Mouse (Mus musculus) cortical plate, adult 2 months (tissue): ENCODE results near the gene Cxcr1. TPM values are rescaled to one million over a fixed set of nuclear protein-coding genes. Genes with fewer than 3 reads are reported as not detected.

Experiments
- H3K27ac ChIP-seq: fragments of 200-500 bp; 2 replicates; pipeline ENCODE4 v1.5.1; 2012; ENCODE audit warnings: low read length, control low read depth, inconsistent platforms; ENCODE audit not compliant: insufficient read depth
- H3K4me1 ChIP-seq: fragments of 200-500 bp; 2 replicates; pipeline ENCODE4 v1.6.1; 2011; ENCODE audit warnings: low read length; ENCODE audit not compliant: control insufficient read depth, insufficient read depth
- H3K4me3 ChIP-seq: fragments of 200-500 bp; 2 replicates; pipeline ENCODE4 v1.5.1; 2011; ENCODE audit warnings: mild to moderate bottlenecking, low read length, control low read depth; ENCODE audit not compliant: insufficient read depth
- CTCF ChIP-seq: fragments of 200-500 bp; IDR thresholded peaks from 2 replicates; pipeline ENCODE4 v1.5.1; 2011; ENCODE audit warnings: mild to moderate bottlenecking, control low read depth, low read length; ENCODE audit not compliant: insufficient read depth; ENCODE audit errors: extremely low read depth
- POLR2A ChIP-seq: fragments of 200-500 bp; IDR thresholded peaks from 2 replicates; pipeline ENCODE4 v1.6.1; 2011; ENCODE audit warnings: mild to moderate bottlenecking, low read length, control low read depth; ENCODE audit not compliant: insufficient read depth; ENCODE audit errors: extremely low read depth
- polyA plus RNA-seq: library from polyadenylated mRNA; depleted of rRNA; stranded (reverse); fragments of >200 nt; gene quantifications from 2 replicates; pipeline ENCODE4 v1.2.3, GENCODE M21; 2012

Cxcr1 gene
- polyA plus RNA-seq, 1 experiment, result not detected

DNA sequence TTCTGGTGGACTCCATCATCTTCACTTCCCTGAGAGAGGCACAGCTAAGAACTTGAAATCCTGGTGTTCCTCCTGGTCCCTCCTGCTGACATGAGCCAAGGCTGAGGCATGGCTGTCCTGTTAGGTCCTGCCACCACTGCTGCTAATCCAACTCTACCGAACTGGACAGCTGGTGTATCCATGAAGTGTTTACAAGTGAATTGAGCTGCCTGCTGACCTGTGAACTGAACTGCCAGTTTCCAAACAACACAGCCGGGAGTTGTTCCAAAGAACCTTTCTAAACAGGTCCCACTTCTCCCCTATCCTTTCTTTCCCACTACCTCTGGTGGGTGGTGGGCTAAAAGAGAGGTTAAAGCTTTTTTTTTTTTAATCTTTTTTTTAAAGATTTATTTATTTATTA, 35.5 kb upstream of the Cxcr1 start:
- H3K4me1 ChIP-seq, result peaks cover 2% of the 10 kb centered on the region
- no peak overlapping the region for H3K27ac ChIP-seq
- no peak overlapping the region for H3K4me3 ChIP-seq
- TF ChIP-seq POLR2A, result no peak
- TF ChIP-seq CTCF, result no peak

DNA sequence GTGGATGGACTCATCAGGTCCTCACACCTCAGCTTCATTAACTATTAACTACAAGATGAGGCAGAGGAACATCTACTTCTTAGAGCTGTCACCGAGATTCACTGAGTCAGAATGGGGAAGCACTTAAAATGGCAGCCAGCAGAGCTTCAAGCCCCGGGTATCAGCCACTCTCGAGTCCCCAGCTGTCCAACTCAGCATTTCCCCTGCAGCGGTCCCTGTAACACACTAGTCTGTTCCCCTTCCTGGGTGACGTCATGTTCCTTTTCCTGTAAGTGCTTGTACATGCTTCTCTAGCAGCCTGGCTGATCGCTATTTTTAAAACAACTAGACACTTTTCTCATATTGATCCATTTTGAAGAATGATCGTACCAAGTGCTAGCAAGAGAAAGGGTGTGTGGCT, 32.9 kb upstream of the Cxcr1 start:
- TF ChIP-seq CTCF (no peak), POLR2A (no peak)
- peaks cover 2% of the 10 kb centered on the region for H3K4me1 ChIP-seq
- H3K4me3 ChIP-seq, result no peak overlapping the region
- no peak overlapping the region for H3K27ac ChIP-seq

DNA sequence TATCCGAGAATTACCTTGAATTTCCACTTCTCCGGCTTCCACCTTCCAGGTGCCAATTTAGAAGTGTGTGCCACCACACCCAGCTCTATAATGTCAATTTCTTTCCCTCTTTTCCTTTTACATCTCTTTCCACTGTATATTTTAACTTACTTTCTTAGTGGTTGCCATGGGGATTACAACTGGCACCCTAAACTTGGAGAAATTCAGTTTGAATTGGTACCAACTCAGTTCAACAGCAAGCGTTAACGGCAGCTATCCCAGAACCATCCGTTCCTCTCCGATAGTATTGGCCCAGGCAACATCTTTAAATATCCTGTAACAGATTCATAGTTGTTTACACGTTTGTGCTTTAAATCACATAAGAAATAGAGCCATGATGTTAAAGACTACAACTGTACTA, 25.5 kb upstream of the Cxcr1 start:
- TF ChIP-seq POLR2A (no peak), CTCF (no peak)
- no peak overlapping the region for H3K27ac ChIP-seq
- H3K4me3 ChIP-seq, result no peak overlapping the region

DNA sequence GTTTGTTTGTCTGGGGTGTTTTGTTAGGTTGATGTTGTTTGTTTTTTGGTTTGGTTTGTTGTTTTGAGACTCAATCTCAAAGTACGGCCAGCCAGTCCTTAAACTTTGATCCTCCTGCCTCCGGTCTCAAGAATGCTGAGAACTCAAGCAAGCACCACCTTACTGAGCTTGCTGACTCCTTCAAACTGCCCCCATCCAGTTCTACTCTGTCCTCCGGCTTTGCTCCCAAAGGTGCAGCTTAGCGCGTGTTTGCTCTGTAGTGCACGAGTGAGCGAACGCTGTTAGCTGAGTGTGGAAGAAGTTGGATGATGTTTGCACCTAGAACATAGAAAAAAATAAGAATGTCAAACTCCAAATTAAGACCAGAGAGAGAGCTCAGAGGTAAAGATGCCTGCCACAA, 14.5 kb upstream of the Cxcr1 start:
- peaks cover 3% of the 10 kb centered on the region; the same call in 1 of the 2 replicates for H3K4me1 ChIP-seq
- H3K4me3 ChIP-seq, result no peak overlapping the region
- H3K27ac ChIP-seq, result no peak overlapping the region
- no peak for TF ChIP-seq POLR2A
- no peak for TF ChIP-seq CTCF

More for the DNA sequence above, 25.5 kb upstream of the Cxcr1 start:
- no peaks in the 10 kb centered on the region for H3K4me1 ChIP-seq

DNA sequence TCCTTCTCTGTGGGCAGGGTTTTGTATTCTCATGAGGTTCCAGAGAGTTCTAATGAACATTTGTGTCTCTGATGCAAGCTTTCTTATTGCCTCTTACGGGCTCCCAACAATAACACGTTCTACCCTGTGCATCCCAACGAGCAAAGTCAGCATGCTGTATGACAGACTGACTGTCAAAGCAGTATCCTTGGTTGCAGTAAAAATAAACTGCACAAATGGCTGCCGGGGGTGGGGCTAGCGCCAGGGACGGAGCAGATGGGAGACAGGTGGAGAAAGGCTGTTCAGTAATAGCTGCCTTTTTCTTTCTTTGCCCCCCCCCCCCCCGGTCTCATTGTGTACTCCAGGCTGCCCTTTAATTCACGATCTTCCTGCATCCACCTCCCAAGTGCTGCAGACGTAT, 13.5 kb upstream of the Cxcr1 start:
- Histone ChIP-seq H3K27ac (no peak overlapping the region), H3K4me1 (peaks cover 3% of the 10 kb centered on the region; the same call in 1 of the 2 replicates)

DNA sequence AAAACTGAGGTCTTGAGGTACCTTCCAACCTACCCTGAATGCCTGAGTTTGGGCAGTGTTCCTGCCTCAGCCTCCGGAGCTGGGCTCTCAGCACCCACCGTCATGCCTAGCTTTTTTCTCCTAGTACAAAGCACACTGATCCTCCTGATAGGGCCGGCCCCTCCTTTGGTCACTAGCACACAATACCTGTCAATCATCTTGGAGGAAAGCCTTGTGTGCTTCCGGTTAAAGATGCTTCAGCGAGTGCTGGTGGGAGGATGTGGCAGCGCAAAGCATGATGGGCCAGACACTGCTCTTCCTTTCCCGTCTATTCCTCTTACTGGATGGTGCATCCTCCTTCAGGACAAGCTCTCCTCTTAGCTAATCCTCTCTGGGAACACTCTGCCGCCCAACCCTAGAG, 12.2 kb upstream of the Cxcr1 start:
- H3K4me1 ChIP-seq, result peaks cover 3% of the 10 kb centered on the region; the same call in 1 of the 2 replicates
- no peak for TF ChIP-seq POLR2A
- TF ChIP-seq CTCF, result no peak
- no peak overlapping the region for H3K4me3 ChIP-seq
- no peak overlapping the region for H3K27ac ChIP-seq

More for the DNA sequence above, 13.5 kb upstream of the Cxcr1 start:
- TF ChIP-seq CTCF (no peak), POLR2A (no peak)
- H3K4me3 ChIP-seq, result no peak overlapping the region

DNA sequence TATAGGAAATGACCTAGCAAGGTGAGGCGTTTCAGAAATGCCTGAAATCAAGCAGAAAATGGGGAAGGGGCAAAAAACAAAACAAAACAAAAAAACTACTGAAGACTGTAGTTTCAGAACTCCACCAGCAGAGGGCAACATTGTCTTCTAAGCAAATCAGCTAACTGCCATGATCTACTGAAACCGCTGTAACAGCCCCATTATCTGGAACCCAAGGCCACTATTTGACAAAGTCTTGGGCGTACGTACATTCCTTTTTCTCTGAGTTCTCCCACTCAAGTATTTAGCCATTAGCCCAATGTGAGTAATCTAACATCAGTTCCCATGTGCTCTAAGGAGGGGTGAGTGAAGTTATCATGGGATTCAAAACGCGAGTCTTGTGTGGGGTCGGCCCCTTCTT, 11.4 kb upstream of the Cxcr1 start:
- TF ChIP-seq POLR2A (no peak), CTCF (peak; percentile 54)
- Histone ChIP-seq H3K4me3 (no peak overlapping the region), H3K4me1 (peaks cover 3% of the 10 kb centered on the region; the same call in 1 of the 2 replicates), H3K27ac (no peak overlapping the region)

DNA sequence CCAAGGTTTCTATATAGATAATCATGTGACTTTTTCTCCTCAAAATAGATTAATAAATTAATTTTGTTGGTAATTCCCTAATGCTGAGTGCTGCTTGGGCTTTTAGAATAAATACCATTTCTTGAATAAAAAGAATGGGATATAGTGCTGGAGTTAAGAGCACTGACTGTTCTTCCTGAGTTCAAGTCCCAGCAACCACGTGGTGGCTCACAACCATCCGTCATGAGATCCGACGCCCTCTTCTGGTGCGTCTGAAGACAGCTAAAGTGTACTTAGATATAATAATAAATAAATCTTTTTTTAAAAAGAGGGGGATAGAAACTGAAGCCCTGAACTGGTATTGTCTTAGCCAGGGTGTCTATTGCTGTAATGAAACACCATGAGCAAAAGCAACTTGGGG, 9.0 kb upstream of the Cxcr1 start:
- no peak for TF ChIP-seq CTCF
- TF ChIP-seq POLR2A, result no peak
- Histone ChIP-seq H3K4me3 (no peak overlapping the region), H3K4me1 (peaks cover 3% of the 10 kb centered on the region; the same call in 1 of the 2 replicates), H3K27ac (no peak overlapping the region)

DNA sequence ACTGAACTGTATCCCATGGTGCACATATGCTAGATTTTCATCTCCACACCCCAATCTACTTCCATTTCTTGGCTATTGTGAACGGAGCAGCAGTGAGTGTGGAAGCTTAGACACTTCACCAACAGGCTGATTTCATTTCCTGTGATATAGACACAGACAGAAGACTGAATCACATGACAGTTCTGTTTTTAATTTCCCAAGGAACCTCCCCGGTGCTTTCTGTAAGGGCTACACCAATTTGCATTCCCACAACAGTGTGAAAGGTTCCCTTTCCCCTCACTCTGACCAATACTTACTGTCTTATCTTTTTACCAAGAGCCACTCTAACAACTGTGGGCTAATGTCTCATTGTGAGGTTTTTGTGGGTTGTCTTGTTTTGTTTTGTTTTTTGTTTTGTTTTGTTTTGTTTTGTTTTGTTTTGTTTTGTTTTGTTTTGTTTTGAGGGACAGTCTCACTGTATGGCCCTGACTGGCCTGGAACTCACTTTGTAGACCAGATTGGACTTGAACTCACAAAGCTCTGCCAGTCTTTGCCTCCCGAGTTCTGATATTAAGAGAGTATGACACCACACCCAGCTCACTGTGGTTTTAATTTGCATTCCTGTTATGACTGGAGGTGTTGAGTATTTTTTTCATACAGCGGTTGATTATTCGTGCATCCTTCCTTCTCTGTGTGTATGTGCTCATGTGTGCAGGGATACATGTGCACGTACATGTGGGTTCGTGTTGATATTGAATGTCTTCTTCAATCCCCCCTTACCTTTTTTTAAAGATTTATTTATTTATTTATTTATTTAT, 6.8 kb upstream of the Cxcr1 start:
- Histone ChIP-seq H3K4me1 (peaks cover 3% of the 10 kb centered on the region; the same call in 1 of the 2 replicates), H3K27ac (no peak overlapping the region), H3K4me3 (no peak overlapping the region)
- TF ChIP-seq CTCF, result no peak
- TF ChIP-seq POLR2A, result no peak

DNA sequence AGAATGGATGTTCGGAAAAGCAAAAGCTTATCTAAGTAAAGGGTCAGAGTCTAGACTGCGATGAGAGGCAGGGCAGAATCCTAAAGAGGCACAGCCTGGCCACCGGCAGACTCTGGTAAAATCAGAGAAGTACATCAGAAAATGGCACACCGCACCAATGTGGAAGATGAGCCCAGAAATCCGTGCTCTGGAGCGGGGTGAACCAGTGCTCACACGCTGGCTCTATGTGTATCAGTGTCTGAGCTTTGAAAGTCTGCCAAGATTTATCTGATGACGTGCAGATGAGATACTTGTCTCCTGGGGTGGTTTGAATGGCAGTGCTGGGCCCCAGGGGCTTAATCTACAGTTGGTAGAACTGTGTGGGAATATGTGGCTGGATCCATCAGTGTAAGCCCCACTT, 4.6 kb upstream of the Cxcr1 start:
- H3K4me1 ChIP-seq, result peaks cover 3% of the 10 kb centered on the region; the same call in 1 of the 2 replicates
- no peak overlapping the region for H3K27ac ChIP-seq
- TF ChIP-seq POLR2A (no peak), CTCF (no peak)
- H3K4me3 ChIP-seq, result no peak overlapping the region
